Mouse (Mus musculus) neutrophil, adult 5-6 weeks (primary cell): Measurements from ENCODE around the gene Lrrc26. TPM values are rescaled to one million over a fixed set of nuclear protein-coding genes. Genes with fewer than 3 reads are reported as not detected.

ENCODE experiments used
- ATAC-seq: fragments of 151-379, 151-347 bp; 2 replicates; pipeline ENCODE4 v1.8.0; 2017; ENCODE audit warnings: mild to moderate bottlenecking, moderate TSS enrichment; ENCODE audit not compliant: insufficient number of reproducible peaks, poor library complexity, low FRiP score, severe bottlenecking; ENCODE audit errors: extremely low read depth
- total RNA-seq: library from RNA; stranded (forward); fragments of 200-1000 nt; gene quantifications from 2 replicates; pipeline ENCODE4 v1.2.3, GENCODE M21; 2017

The Lrrc26 gene
- total RNA-seq, 1 experiment from 2014 or later, result not detected

DNA sequence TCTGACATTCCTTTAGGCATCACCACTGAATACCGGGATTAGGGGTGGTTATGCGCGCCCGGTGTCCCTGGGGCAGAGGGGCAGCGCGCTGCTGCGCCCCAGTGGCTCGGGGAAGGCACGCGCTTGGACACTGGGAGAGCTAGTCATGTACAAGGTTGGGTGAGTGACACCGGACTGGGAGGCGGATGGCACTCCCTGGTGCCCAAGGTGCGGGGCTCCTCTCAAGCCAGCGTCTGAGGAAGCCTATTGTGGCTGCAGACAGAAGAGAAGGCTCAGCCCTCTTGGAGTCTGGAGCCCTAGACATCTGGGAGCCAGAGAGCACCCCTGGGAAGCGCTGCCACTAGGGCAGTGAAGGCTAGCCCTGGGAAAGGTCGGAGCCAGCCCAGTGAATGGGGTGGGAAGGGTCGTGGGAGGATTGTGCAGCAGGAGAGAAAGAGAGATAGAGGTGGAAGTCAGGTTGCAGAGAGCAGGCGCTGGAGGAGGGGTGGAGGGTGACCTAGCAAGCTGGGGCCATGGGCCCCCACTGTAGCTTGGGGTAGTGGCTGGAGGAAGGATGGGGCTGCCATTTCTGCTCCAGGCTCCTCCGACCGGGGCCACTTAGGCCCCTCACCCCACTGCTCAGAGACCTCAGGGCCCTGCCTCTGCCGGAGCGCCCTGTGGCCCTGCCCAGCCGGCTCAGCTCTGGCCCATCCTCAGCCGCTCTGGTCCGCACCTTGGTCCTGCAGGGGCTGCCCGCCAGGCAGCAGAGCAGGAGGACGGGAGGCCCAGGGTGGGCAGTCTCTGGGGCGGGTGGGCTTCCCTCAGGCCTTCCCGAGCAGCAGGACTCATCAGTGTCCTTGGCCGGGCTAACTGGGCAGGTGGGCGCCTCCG lies 1.7 kb downstream of the Lrrc26 start:
- ATAC-seq, result no peak

DNA sequence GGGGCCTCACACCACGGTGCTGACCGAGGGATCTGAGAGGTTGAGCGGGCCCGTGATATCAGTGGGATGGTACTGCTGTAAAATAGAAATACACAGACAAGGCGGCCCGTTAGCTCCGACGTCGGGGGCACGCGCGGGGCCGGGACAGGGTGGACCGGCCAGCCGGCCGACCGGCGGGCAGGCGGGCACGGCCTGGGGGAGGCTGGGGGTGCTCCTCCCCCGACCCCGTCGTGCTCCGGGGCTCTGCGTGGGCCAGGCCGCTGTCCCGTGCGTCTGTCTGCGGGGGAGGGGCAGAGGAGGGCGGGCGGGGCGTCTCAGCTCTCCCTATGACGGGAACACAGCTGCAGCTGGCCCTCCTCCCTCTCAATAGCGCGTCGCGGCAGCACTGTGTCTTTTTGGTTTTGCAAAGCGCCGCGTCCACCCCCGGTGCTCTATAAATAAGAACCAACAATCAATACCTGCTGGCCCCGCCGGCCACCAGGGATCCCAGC lies 2.4 kb downstream of the Lrrc26 start:
- ATAC-seq, result no peak

DNA sequence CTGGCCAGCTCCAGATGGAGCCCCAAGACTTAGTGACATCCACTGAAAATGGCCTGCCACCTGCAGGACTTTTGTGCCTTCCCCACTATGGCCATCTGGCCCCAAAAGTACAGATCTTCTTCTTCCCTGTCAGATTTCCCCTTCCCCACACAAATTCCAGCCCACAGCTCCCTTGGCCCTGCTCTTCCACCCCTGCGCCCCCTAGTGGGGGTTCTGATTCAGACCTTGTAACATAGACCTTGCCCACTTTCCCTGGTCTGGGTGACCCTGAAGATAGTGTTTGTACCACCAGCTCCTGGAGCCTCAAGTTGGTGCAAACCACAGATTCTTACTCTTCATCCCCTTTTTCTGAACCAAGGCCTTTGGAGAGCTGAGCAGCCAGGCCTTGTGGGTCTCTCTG lies 3.1 kb downstream of the Lrrc26 start:
- ATAC-seq, result peak; percentile 42; the same call in 1 of the 2 replicates

DNA sequence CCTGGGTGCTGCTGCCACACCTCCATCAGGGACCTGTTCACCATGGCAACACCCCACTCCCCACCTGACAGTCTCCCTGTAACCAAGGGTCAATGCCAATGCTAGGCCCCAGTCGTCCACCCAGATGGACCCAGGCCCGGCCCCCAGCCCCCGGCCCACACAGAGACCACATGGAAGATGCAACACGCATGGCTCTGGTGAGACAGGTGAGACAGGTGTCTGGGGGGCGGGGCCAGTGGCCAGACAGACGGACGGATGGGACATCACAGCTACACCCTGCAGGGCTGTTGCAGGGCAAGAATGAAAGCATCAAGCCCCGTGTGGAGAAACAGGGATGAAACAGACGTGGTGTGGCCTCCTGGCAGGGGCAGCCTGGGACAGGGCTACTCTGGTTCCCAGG lies 4.0 kb downstream of the Lrrc26 start:
- no peak for ATAC-seq

DNA sequence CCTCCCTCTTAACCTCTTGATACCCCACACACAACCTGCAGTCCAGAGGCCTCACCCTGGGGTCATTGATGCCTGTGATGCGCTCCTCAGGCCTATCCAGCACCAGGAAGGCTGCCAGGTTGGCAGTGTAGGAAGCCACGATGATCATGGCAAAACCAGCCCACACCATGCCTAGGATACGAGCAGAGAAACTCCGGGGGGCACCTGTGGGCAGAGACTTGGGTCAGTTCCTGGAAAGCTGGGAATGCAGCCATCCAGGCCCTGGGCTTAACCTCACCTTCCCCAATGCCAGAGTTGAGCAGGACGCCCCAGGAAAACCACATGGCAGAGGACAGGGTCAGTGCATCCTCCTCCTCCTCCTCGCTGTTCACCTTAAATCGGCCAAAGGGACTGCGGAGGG lies 7.4 kb downstream of the Lrrc26 start:
- ATAC-seq, result no peak

DNA sequence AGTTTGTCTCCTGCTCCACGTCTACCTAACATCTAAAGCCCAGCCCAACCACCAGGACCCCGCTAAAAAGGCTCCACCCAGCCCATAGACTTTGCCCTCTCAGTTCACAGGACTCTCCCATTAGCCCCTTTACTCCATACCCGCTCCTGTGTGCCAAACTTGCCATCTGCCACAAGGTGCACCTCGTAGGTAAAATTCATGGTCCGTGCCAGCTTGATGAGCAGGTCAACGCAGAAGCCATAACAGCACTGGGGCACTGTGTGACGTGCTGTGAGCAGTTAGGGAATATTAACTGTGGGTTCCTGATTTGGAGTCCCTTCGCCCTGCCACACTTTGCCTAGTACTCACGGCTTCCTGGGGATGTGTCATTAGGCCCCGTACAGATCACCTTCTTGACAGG lies 8.3 kb downstream of the Lrrc26 start:
- ATAC-seq, result no peak

DNA sequence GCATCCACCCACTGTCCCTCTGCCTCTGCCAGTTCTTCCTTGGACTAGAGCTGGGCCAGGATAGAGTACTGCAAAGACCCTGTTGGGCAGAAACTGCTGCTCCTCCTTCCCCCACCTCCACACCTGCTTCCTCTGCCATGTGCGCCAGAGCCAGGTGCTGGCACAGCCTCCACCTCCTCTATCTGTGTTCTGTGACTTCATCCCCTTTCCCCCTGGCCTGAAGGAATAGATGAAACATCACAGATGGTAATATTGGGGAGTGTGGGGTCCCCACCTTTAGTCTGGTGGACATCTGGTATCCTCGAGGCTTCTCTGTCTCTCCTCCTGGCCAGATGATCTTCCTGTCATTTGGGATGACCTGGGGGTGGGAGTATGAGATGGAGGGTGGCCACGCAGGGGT lies 13.7 kb downstream of the Lrrc26 start:
- ATAC-seq, result no peak

DNA sequence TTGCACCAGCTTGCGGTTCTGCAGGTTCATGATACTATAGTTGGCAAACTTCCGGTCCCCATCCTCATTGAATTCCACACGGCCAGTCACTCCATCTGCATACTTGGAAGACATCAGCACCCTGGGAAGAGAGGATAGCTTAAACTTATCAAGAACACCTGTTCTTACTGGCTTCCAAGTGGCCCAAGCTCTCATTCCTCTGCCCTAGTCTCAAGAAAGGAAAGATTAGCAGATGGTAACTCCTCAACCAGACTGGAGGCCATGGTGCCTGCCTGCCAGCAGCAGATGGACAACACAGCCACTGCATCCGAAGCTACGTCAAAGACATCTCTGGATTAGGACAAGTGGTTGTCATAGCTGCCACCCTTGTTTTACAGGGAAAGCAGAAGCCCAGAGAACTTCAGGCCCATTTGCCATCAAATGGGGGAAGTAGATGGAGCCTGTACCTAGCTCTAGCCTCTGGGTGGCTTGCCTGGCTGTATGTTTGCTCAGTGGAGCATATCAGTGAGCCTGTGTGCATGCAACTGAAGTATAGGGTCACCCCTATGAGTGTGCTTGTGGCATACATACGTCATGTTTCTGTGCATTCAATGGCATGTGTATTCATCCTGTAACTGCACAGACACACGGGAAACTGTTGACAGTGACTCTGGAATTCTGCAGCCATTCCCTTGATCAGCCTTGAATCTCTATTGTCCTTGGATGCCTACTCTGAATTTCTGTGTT lies 14.4 kb downstream of the Lrrc26 start:
- ATAC-seq, result no peak

DNA sequence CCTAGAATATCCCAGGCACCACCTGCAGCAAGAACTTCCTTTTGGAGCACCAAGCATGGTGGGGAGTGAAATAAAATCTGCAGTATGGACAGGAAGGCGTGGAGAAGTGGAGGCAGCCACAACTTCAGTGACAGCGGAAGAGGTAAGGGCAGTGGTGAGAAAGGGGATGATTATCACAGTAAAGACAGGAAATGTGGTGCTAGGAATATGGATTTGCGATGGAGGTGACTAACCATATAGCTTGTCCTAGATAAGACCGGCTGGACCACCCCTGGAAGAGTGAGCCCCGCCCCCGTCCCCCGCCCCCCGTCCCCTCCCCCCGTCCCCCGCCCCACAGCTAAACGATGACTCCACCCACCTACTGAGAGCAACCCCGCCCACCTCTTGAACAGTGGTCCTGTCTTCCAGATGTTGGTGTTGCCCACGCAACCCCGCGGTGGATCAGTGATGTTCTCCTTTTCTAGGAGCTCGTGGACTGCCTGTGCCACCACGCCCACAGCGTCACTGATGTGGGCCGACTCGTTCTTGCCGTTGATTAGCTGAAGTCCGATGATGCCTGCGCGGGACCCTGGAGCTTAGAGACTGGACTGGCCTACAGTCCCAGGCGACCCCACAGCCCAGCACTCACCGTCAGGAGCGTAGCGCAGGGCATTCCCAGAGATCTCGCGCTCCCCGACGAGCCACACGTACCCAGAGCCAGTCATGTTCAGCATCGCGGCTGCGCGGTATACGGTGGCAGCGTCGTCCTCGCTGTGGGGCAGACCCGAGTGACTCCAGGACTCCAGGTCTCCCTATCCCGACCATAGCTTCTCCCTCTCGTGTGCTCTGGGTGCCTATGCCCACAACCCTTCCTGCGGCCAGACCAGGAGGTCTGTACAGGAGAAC lies 15.2 kb downstream of the Lrrc26 start:
- ATAC-seq, result no peak

DNA sequence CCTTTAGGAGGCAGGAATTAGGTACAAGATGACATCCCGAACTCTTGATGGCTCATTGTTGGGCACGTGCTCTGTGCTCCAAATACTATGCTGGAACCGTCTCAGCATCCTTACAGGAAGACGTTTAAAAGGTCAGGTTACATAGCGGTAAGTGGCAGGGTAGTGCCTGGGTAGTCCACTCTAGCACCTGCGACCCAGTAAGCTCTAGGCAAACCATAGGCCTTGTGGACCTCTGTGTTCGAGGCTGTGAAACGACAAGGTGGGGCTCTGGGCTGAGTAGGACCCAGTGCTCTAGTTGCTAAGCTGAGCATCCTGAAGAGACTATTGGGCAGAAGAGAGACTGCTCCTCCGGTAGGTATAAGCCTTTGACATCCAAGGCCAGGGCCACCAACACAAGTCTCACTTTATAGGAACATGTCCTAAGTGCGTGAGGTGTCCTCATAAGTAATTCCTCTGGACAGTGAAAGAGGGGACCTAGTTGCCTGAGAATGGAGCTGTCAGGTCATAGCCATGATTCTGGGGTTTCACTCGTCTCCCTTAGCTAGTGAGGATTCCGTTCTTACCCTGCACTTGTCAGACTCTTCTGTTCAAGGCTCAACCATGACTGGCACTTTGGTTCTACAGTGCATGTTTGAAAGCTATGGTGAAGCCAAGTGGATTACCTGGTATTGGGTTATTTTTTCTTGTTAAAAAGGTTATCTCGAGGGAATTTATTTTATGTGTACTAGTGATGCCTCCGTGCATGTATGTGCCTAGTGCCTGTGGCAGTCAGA lies 16.1 kb downstream of the Lrrc26 start:
- ATAC-seq, result no peak

DNA sequence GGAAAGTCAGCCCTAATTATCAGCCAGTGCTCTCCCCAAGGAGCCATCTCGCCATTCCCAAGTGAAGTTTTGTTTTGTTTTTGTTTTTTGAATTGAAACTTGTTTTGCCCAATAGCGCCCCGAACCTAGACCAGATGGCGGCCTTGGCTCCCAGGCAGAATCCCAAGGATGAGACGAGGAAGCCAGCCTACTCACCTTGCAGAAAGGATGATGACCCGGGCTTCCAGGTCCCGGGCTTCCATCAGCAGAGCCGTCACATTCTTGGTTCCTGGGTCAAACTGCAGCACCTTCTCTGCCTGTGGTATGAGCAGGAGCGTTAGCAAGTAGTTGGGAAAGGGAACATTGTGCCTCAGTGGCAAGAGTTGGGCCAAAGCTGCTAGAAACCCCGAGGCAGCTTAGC lies 20.5 kb downstream of the Lrrc26 start:
- no peak for ATAC-seq

DNA sequence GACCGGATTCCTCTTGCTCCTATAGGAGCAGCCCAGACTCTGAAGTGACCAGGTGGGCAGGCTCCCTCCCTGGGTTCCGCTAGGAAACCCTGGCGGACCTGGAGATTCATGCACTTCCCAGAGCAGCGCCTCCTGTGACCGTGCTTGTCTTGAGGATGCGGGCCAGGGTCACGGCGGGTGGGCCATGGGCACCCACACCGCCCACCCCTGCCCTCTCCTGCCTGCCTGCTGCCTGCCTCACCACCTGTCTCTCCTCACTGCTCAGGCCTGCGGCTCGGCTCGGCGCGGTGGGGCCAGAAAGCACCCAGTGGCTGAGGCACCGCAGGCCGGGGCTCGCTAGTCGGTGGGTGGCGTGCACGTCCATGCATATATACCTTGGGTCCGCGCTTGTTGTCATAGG lies 21.3 kb downstream of the Lrrc26 start:
- no peak for ATAC-seq

DNA sequence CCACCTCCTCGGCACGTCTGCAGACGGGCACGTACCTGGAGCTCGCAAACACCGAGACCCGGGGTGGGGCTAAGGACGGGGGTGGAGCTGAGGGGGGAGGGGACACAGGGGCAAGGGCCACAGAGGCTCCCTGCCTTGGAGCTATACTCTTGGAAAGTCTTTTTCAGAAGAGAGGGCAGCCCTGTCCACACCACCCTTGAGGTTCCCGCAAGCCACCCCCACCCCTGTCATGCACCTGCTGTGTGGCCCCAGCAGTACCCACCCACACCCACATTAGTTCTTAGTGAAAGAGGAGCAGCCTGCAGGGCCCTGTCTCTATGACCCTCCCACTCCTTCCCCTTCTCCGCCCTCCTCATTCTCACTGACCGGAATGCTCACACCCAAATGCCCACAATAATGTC lies 21.8 kb downstream of the Lrrc26 start:
- no peak for ATAC-seq

DNA sequence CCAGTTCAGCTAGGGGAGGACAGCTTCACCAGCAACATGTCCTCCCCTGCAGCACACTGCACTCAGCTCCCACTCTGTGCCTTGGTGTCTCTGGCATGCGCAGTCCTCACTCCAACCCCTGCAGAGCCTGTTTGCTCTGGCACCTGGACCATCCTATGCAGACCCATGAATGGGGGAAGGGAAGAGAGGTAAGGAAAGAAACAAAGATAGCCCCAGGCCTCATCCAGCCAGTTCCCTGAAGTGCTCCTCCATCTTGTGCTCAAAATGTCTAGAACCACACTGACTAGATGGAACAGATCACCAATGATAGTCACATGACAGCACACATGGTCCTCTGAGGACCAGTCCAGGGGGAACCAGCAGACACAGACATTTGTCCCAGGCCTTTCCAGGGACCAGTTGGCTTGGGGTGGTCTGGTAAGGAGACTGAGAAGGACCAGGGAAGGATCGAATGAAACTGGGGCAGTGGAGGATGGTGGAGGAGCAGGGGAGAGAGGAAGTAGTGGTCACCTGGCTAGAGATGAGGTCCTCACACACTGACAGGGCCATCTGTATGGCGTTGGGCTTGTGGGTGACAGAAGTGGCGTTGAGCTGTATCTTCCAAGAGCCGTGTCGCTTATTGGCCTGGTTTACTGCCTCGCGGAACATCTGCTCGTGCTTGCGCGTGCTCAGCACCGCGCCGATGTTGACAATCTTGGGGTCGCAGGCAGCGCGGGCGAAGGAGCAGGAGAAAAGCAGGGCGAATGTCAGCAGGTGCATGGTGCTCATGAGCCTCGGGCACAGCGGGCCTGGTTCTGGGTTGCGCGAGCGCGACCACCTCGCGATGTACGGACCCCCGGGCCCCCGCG lies 28.6 kb downstream of the Lrrc26 start:
- ATAC-seq, result no peak

DNA sequence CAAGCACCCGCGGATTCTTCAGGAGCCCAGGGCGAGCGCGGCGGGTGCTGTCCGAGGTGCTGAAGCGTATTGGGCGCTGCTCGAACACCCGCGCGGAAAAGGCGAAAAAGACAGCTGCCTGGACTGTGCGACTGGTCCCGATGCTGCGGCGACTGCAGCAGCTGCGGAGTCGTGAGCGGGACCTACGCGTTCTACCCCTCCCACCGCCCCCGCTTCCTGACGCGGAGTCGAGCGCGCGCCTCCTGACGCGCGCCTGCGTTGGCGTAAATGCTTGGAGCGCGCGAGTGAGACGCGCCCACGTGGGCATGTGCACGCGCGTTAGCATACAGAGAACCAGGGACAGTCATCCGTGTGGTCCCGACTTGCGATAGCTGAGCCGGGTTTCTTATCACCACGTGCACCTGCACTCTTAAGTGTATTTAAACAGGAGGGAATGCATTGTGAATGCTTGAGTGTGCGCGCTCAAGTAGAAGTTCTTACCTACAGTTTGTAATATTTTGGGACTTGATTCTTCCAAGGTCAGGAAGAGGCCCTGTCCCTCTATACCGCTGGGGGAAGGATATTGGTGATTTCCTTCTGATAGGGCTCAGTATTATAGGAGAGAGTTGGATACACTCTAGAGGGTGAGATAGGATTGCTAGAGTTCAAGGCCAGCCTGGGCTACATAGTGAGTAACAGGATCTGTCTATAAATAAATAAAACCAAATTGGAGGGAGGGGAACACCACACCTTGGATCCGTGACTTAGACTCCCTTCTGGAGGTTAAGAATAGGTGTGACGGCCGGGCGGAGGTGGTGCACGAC lies 29.5 kb downstream of the Lrrc26 start, which contains the start of gene Grin1:
Gene Grin1 (minus strand): TSS at position 217 of the 803 bp plus-strand sequence.
- no peak for ATAC-seq

DNA sequence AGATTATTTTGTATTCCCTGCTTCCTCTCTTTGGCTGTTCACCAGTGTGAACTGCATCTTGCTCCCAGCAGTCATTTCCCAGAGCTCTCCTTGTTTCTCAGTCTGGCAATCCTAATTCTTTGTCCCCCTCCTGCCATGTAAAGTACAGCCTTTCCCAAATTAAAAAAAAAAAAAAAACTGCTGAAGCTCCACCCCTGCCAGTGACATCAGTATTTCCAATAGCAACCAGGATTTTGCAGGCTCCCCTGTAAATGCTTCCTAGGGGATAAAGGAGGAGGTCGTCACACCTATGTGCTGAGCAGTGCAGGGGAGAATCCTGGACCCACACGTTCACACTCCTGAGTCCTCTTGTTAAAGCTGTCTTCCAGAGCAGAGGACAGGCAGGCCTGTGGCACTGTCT lies 30.4 kb downstream of the Lrrc26 start:
- no peak for ATAC-seq

DNA sequence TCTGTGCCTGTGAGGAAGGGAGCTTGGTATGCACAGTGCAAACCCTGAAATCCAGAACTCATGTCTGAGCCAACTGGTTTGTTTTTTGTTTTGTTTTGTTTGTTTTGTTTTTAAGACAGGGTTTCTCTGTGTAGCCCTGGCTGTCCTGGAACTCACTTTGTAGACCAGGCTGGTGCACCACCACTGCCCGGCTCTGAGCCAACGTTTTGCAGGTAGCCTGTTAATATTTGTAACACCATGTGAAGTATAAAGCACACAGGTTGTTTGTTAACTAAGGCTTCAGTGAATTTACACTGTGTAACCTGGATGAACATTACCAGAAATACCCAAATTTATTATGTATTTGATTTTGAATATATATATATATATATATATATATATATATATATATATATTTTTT lies 36.3 kb downstream of the Lrrc26 start:
- no peak for ATAC-seq
